Mouse (Mus musculus): ENCODE measurements around the gene E2f2.

E2f2 gene

DNA sequence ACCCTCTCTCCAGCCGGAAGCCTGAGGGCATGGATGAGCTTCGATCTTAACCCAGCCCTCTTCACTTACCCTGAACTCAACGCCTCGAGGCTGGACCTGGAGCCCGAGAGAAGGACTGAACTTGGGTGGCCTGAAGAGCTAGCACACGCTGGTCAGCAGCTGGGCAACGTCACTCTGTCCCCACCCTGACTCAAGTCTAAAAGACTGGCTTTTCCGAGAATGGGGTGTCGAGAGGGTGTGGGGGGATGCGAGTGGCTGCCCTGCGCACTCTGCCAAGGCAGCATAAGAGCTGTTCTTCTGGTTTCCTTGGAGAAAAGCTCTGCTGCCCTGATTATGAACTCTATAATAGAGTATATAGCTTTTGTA is 27.3 kb upstream of the E2f2 start:
- DNase-seq, result no peak

DNA sequence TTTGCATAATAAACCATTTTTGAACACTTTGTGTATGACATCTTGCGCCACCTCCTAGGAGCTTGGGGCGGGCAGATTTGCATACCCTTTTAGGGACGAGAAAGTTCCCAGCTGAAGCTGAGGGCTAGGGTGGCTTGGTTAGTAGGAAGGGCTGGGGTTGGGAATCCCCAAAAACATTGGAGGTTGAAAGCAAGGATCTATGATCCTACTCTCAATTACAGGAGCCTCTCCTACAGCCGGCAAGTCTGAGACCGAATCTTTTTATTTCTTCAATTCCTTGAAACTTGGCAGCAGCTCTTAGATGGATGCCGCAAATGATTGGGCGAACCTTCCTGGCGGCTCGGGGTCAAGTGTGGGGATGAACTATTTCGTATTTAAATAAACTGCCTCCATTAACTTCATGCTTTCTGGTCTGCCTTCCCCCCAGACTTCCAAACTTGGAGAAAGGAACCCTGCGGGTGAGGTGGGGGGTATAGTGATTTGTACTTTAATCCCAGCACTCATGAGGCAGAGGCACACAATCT is 26.8 kb upstream of the E2f2 start:
- no peak for DNase-seq

GRCm38 (mm10) chr4:136145991-136146711 is 26.0 kb upstream of the E2f2 start:
- DNase-seq, result no peak

GRCm38 (mm10) chr4:136146712-136147154 is 25.5 kb upstream of the E2f2 start:
- DNase-seq, result no peak

DNA sequence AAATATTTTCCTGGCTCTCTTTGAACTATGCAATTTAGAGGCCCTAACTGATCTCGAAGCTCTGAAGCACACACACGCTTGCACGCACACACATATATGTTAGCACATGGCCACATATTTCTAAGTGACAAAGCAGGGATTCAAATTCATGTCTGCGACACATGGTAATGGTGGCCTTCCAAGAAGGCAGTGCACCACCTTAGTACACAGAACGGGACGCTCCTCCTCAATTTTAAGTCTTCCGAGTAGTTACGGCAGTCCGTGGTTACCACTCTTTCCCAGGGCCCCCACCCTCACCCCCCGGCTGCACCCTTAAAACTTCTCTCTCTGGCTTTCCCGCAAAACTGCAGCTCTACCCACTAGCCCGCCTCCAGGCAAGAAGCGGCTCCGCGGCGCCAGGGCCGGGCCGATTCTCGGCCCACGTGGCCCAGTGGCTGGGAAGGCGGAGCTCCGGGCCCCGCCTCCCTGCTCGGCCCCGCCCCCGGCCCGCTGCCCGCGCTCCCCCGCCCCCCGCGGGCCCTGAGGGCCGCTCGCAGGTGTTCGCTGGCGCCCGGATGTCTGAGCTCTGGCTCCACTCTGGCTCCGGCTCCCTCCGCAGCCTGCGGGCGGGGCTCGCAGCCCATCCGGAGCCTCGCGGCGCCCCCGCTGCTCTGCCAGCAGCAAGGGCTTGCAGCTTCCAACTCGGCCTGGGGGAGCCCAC is 24.6 kb upstream of the E2f2 start:
- DNase-seq, result peak; percentile 76 to 85

DNA sequence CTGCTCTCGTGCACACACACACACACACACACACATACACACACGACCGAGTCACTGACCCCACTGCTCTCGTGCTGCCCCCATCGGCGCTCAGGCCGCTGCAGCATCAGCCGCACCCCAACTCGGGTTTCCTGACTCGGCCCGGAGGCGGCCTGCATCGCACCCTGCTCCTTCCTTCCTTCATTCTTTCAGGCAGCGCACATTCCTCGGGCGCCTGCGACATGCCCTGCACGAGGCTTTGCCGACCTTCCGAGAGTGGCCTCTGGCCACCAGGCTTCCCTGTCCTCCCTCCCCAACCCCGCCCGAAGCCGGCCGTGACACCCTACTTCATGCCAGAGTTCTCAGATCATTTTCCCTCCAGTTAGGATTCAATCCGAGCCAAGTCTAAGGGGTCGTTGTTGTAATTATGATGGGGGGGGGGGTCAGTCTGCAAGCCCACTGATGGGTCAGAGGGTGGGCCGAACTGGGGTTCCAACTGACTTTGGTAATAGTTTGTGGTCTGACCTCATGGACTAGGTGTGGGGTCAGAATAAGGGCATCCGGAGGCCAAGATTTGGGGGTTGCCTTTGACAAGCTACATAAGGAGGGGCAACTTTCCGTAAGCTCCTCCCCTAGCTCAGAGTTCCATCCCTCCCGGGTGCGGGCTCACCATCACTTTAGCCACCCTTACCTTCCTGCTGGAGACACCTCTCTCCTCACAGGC is 23.7 kb upstream of the E2f2 start:
- DNase-seq, result peak; percentile 40 to 45

DNA sequence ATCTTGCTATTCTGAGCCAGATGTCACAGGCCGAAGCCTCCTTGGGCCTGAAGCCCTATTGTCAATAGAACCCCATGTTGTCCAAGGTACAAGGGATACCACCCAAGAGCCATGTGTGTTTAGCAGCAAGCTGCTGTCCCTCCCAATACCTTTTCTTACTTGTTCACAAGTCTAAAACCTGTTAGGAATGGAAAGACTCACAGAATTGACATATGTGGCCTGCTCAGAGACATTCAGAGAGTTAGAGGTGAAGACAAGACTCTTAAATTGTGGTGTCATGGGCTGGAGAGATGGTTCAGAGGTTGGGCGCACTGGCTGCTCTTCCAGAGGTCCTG is 23.2 kb upstream of the E2f2 start:
- DNase-seq, result no peak

GRCm38 (mm10) chr4:136149734-136150133 is 22.5 kb upstream of the E2f2 start:
- peak; percentile 60 to 69 for DNase-seq

- DNase-seq, result no peak
These were observed 21.6 kb upstream of the E2f2 start for GRCm38 (mm10) chr4:136150596-136150995.

DNA sequence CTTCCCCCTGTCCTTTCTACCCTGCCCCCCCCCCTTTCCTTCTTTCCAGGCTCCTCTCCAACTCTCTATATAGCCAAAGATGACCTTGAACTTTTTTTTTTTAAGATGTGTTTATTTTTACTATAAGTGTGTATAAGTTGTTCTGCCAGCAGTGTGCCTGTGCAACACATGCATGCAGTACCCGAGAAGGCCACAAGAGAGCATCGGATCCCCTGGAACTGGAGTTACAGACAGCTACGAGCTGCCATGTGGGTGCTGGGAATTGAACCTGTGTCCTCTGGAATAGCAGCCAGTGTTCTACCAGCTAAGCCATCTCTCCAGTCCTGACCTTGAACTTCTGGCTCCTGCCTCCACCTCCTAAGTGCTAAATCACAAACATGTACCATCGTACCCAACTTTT is 19.4 kb upstream of the E2f2 start:
- no peak for DNase-seq

DNA sequence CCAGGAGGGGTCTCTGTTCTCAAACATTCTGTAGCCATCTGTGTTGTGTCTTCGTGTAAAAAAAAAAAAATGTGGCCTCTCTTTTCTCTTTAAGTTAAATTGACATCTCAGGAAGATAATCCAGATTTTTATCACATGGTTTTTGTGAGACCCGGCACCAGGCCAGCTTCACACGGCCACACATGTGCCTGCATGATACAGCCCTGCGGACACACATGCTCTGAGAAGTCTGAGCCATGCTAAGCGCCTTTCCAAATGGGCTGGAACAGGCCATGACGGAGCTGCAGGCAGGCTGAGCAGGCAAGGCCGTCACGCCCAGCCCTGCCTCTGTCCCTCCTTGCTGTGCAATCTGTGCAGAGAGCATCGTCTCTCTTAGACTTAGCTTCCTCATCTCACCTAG is 17.7 kb upstream of the E2f2 start:
- no peak for DNase-seq

GRCm38 (mm10) chr4:136158498-136158897 is 13.7 kb upstream of the E2f2 start:
- DNase-seq, result no peak

- peak; percentile 85 to 87 for DNase-seq
These were observed 12.3 kb upstream of the E2f2 start for GRCm38 (mm10) chr4:136159802-136160397.

DNA sequence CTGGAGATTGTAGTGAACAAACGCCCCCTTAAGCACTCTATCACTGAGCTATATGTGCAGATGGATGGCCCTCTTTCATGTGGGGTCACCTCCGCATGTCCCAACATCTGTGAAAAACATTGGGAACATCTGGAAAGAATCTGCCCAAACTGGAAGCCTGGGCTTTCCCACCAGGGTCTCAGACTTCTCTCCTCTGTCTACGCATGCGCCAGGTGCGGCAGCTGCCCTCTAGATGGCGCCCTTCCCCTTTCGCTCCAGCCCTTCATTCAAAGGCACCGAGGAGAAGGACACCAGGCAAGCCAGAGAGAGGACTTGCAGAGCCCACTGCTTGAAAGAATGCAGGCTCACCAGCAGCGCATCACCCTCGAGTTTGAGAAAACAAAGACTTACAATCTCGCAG is 8.7 kb upstream of the E2f2 start:
- DNase-seq, result peak; percentile 95 to 96

- no peak for DNase-seq
These were observed 7.2 kb upstream of the E2f2 start for GRCm38 (mm10) chr4:136164981-136165380.

DNA sequence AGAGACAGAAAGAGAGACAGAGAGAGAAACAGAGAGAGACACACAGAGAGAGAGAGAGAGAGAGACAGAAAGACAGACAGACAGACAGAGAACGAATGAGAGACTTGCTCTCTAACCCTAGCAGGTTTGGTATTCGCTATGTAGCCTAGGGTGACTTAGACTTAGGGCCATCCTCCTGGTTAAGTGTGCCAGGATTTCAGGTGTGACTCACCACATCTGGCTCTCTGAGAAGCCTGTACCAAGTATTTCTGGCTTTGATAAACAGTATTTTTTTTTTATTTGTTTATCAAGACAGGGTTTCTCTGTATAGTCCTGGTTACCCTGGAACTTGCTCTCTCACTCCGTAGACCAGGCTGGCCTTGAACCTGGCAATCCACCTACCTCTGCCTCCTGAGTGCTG is 4.5 kb upstream of the E2f2 start:
- DNase-seq, result no peak

- no peak for DNase-seq
These were observed 1.8 kb upstream of the E2f2 start for GRCm38 (mm10) chr4:136170401-136170800.

GRCm38 (mm10) chr4:136171455-136171854 is 739 bp upstream of the E2f2 start:
- peak; percentile 26 to 37 for DNase-seq

GRCm38 (mm10) chr4:136172542-136173209 is 482 bp downstream of the E2f2 start:
- DNase-seq, result peak; percentile 91 to 96

DNA sequence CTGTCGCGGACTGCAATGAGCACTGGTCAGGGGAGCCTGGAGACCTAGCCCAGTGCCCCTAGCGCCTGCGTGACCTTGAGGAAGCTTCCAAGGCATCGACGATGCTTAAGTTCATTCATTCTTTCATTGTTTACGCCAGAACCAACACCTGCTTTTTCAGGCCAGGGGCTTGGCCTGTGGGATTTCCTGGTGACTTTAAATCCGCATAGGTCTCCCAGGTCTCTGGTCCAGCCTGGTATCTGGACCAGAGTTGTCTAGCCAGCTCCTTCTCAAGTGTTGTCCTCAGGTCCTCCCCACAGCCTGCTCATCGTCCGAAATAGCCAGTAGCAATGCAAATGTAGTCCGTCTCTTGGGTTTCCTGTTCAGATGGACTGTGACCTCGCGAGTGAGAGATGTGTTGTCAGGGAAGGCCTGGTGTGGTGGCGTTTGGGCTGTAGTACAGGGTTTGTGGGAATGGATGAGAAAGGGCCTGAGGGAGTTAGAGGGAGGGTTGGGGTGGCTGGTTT is 1.1 kb downstream of the E2f2 start:
- no peak for DNase-seq

DNA sequence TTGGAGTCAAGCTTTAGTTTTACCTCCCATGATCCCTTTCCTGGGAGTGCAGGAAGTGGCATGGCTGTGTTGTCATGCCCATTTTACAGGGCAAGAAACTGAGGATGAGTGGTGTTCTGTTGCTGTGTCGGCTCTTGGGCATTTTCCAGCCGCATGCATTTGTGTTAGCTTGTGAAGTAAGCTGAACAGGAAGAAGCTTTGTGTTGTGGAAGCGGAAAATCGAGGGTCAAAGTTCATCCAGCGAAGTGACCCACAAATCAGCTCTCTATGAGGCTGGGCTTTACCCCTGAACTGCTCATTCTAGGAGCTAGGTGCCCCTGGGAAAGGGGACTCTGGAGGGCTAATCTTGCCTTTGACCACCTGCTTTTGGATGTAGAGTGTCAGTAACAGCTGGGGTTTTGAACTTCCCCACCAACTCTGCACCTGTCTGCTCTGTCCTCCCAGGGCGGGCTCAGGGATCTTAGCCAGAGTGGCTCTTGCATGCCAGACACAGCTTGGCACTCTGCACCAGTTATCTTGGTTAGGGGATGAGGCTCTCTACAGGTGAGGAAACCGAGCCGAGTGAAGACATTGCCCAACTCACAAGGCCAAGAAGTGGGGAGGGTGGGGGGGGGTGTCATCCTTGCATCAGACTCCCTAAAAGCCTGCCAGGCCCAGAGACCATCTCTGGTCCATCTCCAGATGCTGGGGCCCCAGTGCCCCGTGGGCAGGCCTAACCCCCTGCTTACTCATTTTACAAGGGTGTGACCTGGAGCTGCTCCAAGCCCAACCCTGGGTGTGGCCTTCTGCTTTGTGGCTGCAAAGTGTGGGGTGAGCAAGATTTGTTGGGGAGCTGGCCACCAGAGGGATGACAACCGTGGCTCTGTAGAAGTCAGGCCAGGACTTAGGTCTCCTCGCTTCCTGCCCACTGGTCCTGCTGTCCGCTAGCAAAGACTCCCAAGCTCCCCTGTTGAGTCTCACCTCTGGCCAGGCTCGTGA is 2.3 kb downstream of the E2f2 start:
- DNase-seq, result peak; percentile 37 to 58
